Mouse (Mus musculus): ENCODE measurements at regions not wholly inside any gene's neighbourhood (a gene's known extent, or its start where the extent isn't known, plus 50 kb on each side); places are given as distances from the start of the nearest gene placed in this dataset.

DNA sequence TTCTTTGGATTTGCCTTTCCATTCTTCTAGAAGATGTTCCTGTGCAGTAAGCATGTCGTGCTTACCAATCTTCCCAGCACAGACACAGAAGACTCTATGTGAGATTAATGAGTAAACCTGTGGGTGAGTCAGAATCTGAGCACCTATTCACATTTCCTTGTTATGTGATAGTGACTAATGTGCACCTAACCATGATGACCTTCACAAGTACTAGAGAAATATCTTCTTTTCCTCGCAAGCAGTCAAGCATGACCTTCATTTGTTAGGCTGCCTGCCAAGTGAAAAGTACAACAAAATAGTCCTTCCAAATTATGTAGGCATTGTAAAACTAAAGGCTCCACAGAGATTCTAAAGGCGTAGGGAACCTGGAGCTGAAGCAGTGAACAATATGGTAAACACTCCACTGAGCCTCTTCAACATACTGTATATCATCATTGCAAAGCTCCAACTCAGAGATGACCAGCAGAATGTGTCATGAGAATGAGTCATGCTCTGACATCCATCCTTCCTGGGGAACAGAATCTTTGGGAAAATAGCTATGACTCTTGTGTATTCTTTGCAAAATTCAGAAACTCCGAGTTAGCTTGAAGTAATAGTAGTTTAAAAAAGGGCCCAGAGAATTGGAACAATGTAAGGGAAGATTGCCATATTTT is 480.0 kb upstream of the Slit2 start:
- ATAC-seq (replicated peaks; ENCODE audit: poor library complexity): no peak

DNA sequence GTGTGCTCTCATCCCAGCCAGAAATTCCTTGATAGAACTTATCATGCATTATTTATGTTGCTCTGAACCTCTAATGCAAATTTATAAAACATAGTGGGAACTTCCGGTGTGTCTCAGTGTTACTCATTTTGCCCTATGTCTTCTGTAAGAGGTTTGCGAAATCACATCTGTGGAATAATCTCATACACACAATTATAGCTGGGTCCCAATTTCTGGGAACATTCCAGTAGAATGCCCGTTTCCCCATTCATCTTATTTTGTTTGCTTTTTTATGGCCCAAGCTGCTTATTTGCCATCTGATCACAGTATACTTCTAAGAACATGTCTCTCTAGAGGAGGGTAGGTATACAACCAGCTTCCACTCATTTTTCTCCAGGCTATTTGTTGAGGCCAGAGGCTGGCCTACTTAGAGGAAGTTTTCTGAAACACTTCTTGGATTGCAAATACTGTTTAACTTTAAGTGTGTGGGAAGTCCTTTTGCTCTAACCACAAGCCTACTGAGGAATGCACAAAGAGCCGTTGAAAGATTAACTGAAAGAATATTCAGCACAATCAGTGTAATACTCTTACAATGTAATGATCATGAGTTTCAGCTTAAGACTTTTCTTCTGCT is 474.1 kb upstream of the Slit2 start:
- no peak for ATAC-seq (replicated peaks; ENCODE audit: poor library complexity)

DNA sequence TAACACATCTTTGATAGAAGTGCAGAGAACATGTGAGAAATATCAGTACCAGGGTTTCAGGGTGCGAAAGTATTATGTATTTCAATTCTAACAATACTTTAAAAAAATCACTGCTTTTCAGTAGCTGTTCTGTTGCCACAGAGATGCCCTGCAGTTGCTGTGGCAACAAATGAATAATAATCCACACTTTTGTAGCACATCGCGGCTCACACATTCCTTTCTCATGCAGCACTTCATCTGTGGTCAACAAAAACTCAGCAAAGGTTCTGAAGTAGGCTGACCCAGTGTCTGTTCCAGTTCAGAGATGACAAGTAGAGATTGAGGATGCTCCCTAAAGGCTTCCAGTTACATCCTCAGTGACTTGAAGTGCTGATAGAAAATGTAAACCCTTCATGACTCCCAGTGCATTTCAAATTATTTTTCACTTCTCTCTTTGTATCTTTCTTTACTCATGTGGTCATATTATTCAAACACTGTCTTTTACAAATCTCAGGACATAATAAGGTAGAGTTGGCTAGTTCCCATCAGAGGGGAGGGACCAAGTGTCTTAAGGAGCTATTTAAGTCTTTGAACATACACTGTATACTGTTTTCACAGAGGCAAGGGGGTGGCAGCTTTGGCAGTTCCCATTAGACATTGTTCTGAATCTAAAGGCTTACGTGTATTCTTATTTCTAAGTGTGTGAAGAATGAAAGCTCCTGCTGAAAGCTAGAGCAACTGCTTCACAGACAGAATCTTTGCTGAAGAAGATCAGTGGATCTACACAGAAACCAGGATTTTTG is 460.6 kb upstream of the Slit2 start:
- no peak for ATAC-seq (replicated peaks; ENCODE audit: poor library complexity)

DNA sequence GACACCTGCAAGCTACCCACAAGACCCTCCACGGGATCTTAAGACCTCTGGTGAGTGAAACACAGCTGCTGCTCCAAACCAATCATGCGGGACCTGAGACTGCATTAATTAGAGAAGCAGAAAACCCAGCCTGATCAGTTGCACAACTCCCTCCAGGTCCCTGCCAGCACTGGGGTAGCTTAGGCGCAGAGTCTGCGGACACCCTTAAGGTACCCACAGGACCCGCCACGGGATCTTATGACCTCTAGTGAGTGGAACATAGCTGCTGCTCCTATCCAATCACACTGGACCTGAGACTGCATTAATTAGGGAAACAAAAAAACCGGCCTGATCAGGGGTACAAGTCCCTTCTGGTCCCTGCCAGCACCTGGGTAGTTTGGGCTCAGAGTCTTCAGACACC is 454.3 kb upstream of the Slit2 start:
- ATAC-seq (replicated peaks; ENCODE audit: poor library complexity): no peak

DNA sequence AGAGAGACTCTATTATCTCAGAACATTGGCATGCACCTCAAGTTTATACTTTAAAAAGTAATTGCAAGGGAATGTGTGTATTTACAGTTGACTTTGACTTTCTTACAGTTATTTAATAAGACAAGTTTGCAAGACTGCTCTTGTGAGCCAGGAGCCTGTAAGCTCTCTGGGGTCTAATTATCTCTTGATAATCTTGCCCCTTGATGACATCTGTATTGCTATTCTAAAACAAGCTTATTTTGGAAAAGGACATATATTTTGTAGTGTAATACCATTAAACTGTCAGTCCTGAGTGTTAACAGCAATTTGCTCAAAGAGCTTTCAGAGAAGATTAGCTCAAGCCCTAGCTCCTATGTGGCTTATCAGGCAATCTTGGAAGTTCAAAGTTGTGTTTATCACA is 445.4 kb upstream of the Slit2 start:
- ATAC-seq (replicated peaks; ENCODE audit: poor library complexity): no peak

DNA sequence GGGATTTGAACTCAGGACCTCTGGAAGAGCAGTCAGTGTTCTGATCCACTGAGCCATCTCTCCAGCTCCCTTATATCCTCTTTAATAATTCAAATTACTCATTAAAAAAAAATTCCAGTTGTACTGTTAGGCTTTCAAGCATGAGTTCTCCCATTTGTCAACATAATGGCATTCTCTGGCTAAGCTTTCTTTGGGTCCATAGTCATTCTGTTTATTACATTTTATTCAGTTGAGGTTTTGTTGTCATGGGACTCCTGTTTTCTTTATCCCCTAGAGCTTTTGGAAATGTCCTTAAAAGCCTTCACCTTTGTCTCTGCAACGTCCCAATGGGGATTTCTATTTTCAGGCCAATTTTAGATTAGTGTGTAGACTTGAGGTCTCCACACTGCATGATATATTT is 440.7 kb upstream of the Slit2 start:
- ATAC-seq (replicated peaks; ENCODE audit: poor library complexity): no peak

DNA sequence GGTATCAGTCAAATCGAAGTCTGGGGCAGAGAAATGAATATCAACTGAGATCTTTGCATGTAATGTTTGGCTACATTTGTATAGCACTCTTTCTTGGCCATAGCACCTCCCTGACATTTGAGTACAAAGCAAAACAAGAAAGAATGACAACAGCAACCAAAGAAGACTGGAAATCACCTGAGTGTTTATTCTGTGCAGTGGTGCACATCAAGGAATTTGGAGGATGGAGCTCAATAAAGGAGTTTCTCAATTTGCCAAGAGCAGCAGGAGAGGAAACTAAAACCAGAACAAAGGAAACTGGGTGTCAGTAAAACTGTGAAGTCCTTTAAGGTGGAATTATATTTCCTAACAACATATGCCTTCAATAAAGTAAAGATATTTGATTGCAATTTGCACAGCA is 426.2 kb upstream of the Slit2 start:
- ATAC-seq (replicated peaks; ENCODE audit: poor library complexity): no peak

DNA sequence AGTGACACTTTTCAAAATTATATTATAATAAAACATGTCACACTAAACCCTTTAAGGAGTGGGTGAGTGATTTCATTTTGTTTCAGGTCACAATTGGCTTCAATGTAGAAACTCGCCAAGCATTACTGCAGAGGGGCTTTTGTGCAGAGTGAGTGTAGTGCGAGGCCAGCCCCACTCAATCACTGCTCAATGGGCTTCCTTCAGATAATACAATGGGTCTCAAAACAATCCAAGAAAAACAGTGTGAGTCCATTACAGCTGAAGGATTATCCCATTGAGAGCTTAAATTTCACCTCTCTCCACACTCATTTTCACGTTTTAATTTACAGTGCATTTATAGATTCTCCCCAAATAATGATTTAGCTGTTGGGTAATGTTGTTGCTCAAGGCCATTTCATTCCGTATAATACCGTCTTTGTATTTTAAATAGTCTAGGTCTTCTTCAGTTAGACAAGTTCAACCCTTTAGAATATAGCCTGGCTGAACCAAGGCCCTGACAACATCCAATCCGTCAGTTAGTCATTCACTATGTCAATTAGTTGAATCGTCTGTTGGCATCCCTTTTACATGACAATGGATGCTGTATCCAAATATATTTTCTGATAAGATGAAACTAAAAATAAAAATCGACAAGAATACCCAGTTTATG is 425.7 kb upstream of the Slit2 start:
- no peak for ATAC-seq (replicated peaks; ENCODE audit: poor library complexity)
